Mouse (Mus musculus): ENCODE measurements around the gene Trmo. TPM values are rescaled to one million over a fixed set of nuclear protein-coding genes. Genes with fewer than 3 reads are reported as not detected.
A peak's percentile ranks its signal among the peaks of the same experiment; 100 is the strongest.

Gene Trmo
- polyA plus RNA-seq, 1 experiment = 5.3 TPM

GRCm38 (mm10) chr4:46374869-46375368, 14.3 kb downstream of the Trmo start:
- peak; percentile 68 for DNase-seq (ENCODE audit: low read depth, low spot score)
- 17% methylated on average over 22 of the region's 22 CpGs for WGBS

- no peak for DNase-seq (ENCODE audit: low read depth, low spot score)
- WGBS = 54% methylated on average over 6 of the region's 6 CpGs
Measured at GRCm38 (mm10) chr4:46374455-46374854, 14.8 kb downstream of the Trmo start.

- no peak for DNase-seq (ENCODE audit: low read depth, low spot score)
- WGBS = 7% methylated on average over 19 of the region's 19 CpGs
Measured at GRCm38 (mm10) chr4:46371030-46371429, 18.2 kb downstream of the Trmo start.

GRCm38 (mm10) chr4:46370406-46370805, 18.8 kb downstream of the Trmo start:
- no peak for DNase-seq (ENCODE audit: low read depth, low spot score)

GRCm38 (mm10) chr4:46369070-46369469, 20.2 kb downstream of the Trmo start:
- WGBS = 65% methylated on average over 4 of the region's 4 CpGs
- no peak for DNase-seq (ENCODE audit: low read depth, low spot score)

More at GRCm38 (mm10) chr4:46370406-46370805, 18.8 kb downstream of the Trmo start:
- WGBS = 41% methylated on average over 6 of the region's 6 CpGs

GRCm38 (mm10) chr4:46367487-46367959, 21.7 kb downstream of the Trmo start:
- 11% methylated on average over 12 of the region's 12 CpGs for WGBS
- no peak for DNase-seq (ENCODE audit: low read depth, low spot score)

- WGBS = 79% methylated on average over 2 of the region's 2 CpGs
- DNase-seq (ENCODE audit: low read depth, low spot score) = no peak
Measured at GRCm38 (mm10) chr4:46364360-46364759, 24.9 kb downstream of the Trmo start.

GRCm38 (mm10) chr4:46361258-46361657, 28.0 kb downstream of the Trmo start:
- DNase-seq (ENCODE audit: low read depth, low spot score) = no peak
- 61% methylated on average over 5 of the region's 5 CpGs for WGBS

- DNase-seq (ENCODE audit: low read depth, low spot score) = no peak
- WGBS = 63% methylated on average over 12 of the region's 12 CpGs
Measured at GRCm38 (mm10) chr4:46359539-46360253, 29.5 kb downstream of the Trmo start.

- 48% methylated on average over 12 of the region's 12 CpGs for WGBS
- DNase-seq (ENCODE audit: low read depth, low spot score) = peak; percentile 8
Measured at GRCm38 (mm10) chr4:46356351-46357133, 32.7 kb downstream of the Trmo start.

GRCm38 (mm10) chr4:46353045-46353444, 36.2 kb downstream of the Trmo start:
- 31% methylated on average over 10 of the region's 10 CpGs for WGBS
- no peak for DNase-seq (ENCODE audit: low read depth, low spot score)

- WGBS = 69% methylated on average over 5 of the region's 5 CpGs
- DNase-seq (ENCODE audit: low read depth, low spot score) = no peak
Measured at GRCm38 (mm10) chr4:46349530-46349929, 39.7 kb downstream of the Trmo start.

- WGBS = 35% methylated on average over 9 of the region's 9 CpGs
- no peak for DNase-seq (ENCODE audit: low read depth, low spot score)
Measured at GRCm38 (mm10) chr4:46348897-46349296, 40.3 kb downstream of the Trmo start.

- 7% methylated on average over 41 of the region's 41 CpGs for WGBS
- no peak for DNase-seq (ENCODE audit: low read depth, low spot score)
Measured at GRCm38 (mm10) chr4:46347580-46348515, 41.4 kb downstream of the Trmo start.

GRCm38 (mm10) chr4:46347141-46347540, 42.1 kb downstream of the Trmo start:
- 9% methylated on average over 4 of the region's 4 CpGs for WGBS
- no peak for DNase-seq (ENCODE audit: low read depth, low spot score)

GRCm38 (mm10) chr4:46346221-46346620, 43.0 kb downstream of the Trmo start:
- no peak for DNase-seq (ENCODE audit: low read depth, low spot score)
- 35% methylated on average over 6 of the region's 6 CpGs for WGBS

GRCm38 (mm10) chr4:46345773-46346100, 43.5 kb downstream of the Trmo start:
- 26% methylated on average over 3 of the region's 3 CpGs for WGBS
- no peak for DNase-seq (ENCODE audit: low read depth, low spot score)

GRCm38 (mm10) chr4:46345056-46345772, 44.0 kb downstream of the Trmo start:
- WGBS = 7% methylated on average over 67 of the region's 67 CpGs
- DNase-seq (ENCODE audit: low read depth, low spot score) = no peak

GRCm38 (mm10) chr4:46344288-46344687, 44.9 kb downstream of the Trmo start:
- under 1% methylated on average over 51 of the region's 51 CpGs for WGBS
- DNase-seq (ENCODE audit: low read depth, low spot score) = no peak
